Mouse (Mus musculus): ENCODE results near the gene Olfr1150-ps1.

Olfr1150-ps1 gene

DNA sequence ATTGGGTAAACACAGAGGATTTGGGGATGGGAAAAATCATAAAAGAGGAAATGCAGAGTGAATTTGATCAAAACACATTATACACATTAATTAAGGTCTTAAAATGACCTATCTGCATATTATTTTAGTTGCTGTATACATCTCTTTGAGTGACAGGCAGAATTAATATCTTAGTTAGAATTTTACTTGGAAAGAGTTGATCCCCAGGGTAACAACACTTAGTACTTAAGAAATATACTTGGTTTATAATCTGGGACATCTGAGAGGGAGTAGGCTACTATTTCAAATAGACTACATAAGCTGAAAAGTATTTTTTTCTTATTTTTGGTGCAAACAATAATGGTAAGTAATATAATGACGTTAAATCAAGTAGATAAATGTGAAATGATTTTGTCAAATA lies at the start of gene Olfr1150-ps1:
TSS of gene Olfr1150-ps1 (plus strand) at position 301 of the 400 bp plus-strand sequence.
- DNase-seq: no peak

DNA sequence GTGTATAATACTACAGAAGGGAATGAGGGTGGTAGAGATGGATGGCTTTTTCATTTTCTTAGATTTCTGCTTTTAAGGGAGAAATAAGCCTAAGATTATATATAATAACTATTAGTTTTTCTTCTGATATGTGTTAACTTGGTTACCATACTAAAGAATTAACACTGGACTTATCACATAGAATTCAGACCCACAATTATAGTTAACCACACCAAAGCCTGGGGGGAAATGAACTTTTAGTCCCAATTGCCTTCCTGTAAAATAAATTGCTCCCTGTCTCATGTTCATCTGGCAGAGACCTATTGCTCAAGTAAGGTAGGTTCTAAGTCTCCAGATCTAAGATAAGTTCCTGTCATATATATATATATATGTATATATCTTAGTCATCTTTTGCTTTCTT lies 43.5 kb upstream of the Olfr1150-ps1 start, which contains the start of gene Olfr1143:
TSS of gene Olfr1143 (plus strand) at position 301 of the 400 bp plus-strand sequence.
- no peak for DNase-seq

DNA sequence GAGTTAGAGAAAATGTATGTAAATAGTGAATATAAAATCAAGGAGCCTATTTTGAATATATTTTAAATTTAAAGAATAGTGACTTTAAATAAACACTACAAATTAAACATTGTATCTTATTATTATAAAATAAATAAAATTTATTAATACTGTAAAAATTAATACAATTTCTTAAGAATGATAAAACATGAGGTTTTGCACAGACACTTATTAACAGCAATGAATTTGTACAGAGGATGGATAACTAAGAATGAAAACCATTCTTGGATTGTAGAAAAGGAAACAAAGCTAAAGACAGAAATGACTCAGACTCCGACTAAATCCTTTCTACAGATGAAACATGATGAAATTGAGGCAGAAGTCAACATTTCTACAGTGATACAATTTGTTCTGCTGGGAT lies 34.3 kb upstream of the Olfr1150-ps1 start, which contains the start of gene Olfr1145:
TSS of gene Olfr1145 (plus strand) at position 301 of the 400 bp plus-strand sequence.
- no peak for DNase-seq

GRCm38 (mm10) chr2:87830233-87830632 lies 13.6 kb upstream of the Olfr1150-ps1 start, which contains the start of gene Olfr1148:
TSS of gene Olfr1148 (plus strand) at chr2:87830533.
- DNase-seq: no peak

DNA sequence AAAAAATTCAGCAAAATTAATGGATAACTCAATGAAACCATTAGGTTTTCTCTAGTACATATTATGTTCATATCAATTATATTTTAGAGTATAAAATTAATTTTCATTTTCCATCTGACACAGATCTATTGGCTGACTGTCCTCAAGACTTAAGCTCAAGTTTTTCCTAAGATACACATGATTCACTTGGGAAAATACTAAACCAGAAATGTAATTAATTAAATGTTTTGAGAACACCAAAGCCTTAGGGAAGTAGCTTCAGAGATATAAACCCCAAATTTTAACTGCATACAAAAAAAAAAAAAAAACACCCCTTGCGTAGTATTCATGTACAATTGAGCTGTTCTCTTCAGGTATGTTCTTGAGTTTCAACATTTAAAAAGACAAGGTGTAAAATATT lies 11.8 kb downstream of the Olfr1150-ps1 start, which contains the start of gene Olfr1151:
TSS of gene Olfr1151 (plus strand) at position 301 of the 400 bp plus-strand sequence.
- DNase-seq: no peak

- no peak for DNase-seq
These were observed 22.4 kb downstream of the Olfr1150-ps1 start, which contains the start of gene Olfr1152 for GRCm38 (mm10) chr2:87866192-87866591. TSS of gene Olfr1152 (plus strand) at chr2:87866492.

- no peak for DNase-seq
These were observed 50.9 kb downstream of the Olfr1150-ps1 start, which contains the start of gene Olfr1153 for GRCm38 (mm10) chr2:87894662-87895061. TSS of gene Olfr1153 (plus strand) at chr2:87894962.
